8 mouse cellular contexts compared by ENCODE assay signal in genomic region chr5:37028486-37029311, GRCm38 (mm10). TPM values are rescaled to one million over a fixed set of nuclear protein-coding genes. Genes with fewer than 3 reads are reported as not detected.
A peak's percentile ranks its signal among the peaks of the same experiment; 100 is the strongest.
DNase-seq lines count a peak whose midpoint lies in the region; ATAC-seq lines count a peak whose summit lies in the region.

No protein-coding gene starts in this region.

- no peaks in the 10 kb centered on the region for H3K36me3 ChIP-seq in heart, embryonic 11.5 days (ENCODE audit: control insufficient read depth, insufficient read depth, low read length)
- no peaks in the 10 kb centered on the region for H3K36me3 ChIP-seq in hindbrain, embryonic 10.5 days
- H3K36me3 ChIP-seq in limb, embryonic 13.5 days = no peaks in the 10 kb centered on the region

- no peak overlapping the region for H3K27ac ChIP-seq in heart, embryonic 11.5 days (ENCODE audit: low read depth, low read length)
- no peak overlapping the region for H3K27ac ChIP-seq in hindbrain, embryonic 10.5 days
- H3K27ac ChIP-seq in limb, embryonic 13.5 days = no peak overlapping the region

- H3K27me3 ChIP-seq in heart, embryonic 11.5 days (ENCODE audit: control insufficient read depth, insufficient read depth, low read length) = peaks cover 70% of the 10 kb centered on the region
- peaks cover 82% of the 10 kb centered on the region for H3K27me3 ChIP-seq in hindbrain, embryonic 10.5 days (ENCODE audit: insufficient read depth, poor library complexity, severe bottlenecking)
- peaks cover 87% of the 10 kb centered on the region for H3K27me3 ChIP-seq in limb, embryonic 13.5 days

- no peaks in the 10 kb centered on the region for H3K9me3 ChIP-seq in heart, embryonic 11.5 days (replicated peaks; ENCODE audit: control insufficient read depth, low read length)
- H3K9me3 ChIP-seq in hindbrain, embryonic 10.5 days = no peaks in the 10 kb centered on the region
- no peaks in the 10 kb centered on the region for H3K9me3 ChIP-seq in limb, embryonic 13.5 days

- DNase-seq in heart, adult 11 months = no peak
- peak; percentile 46 for DNase-seq in ES-CJ7 (ENCODE audit: low read depth, low spot score)
- DNase-seq in cerebellum, adult 9-11 months = peak; percentile 61
- peak; percentile 33 for DNase-seq in hindbrain, embryonic 10.5 days (ENCODE audit: low spot score)
- no peak for DNase-seq in spleen, postnatal 10 days (ENCODE audit: low spot score in 2 of 2)

- H3K4me2 ChIP-seq in heart, embryonic 11.5 days = peak overlapping the region; percentile 99
- H3K4me2 ChIP-seq in limb, embryonic 13.5 days (replicated peaks) = peak overlapping the region; percentile 98

- peaks cover 6% of the 10 kb centered on the region for H3K4me1 ChIP-seq in heart, embryonic 11.5 days (ENCODE audit: control insufficient read depth, insufficient read depth, low read length)
- H3K4me1 ChIP-seq in hindbrain, embryonic 10.5 days (replicated peaks) = peaks cover 17% of the 10 kb centered on the region
- peaks cover 15% of the 10 kb centered on the region for H3K4me1 ChIP-seq in limb, embryonic 13.5 days

- WGBS in heart, embryonic 11.5 days (ENCODE audit: insufficient replicate concordance) = 1% methylated on average over 70 of the region's 72 CpGs
- WGBS in hindbrain, embryonic 10.5 days = under 1% methylated on average over 72 of the region's 72 CpGs
- under 1% methylated on average over 68 of the region's 72 CpGs for WGBS in limb, embryonic 13.5 days

- no peak overlapping the region; the same call in 1 of the 2 replicates for H3K9ac ChIP-seq in heart, embryonic 11.5 days (ENCODE audit: low read depth, low read length)
- H3K9ac ChIP-seq in limb, embryonic 13.5 days = peak overlapping the region; percentile 48

- peak; percentile 55; the same call in 1 of the 2 replicates for ATAC-seq in heart, embryonic 11.5 days (replicated peaks; ENCODE audit: insufficient number of reproducible peaks, low FRiP score, low TSS enrichment)
- peak; percentile 57 for ATAC-seq in limb, embryonic 13.5 days (ENCODE audit: low FRiP score, low read depth)
- ATAC-seq in neutrophil, adult 5-6 weeks (ENCODE audit: extremely low read depth, insufficient number of reproducible peaks, low FRiP score, poor library complexity, severe bottlenecking) = 0 out of 2 replicates have a peak, but pooled peaks have one; percentile 20

- H3K4me3 ChIP-seq in heart, embryonic 11.5 days (ENCODE audit: low read depth, low read length) = peak overlapping the region; percentile 62
- H3K4me3 ChIP-seq in hindbrain, embryonic 10.5 days = peak overlapping the region; percentile 78
- peak overlapping the region; percentile 60 for H3K4me3 ChIP-seq in limb, embryonic 13.5 days

RNA-seq across cellular contexts. Expression of gene Wfs1, which starts 39.7 kb away (rescaled TPM):
- polyA plus RNA-seq in heart, embryonic 11.5 days (2014; fragmentation: Nextera tagmentation; extraction: Ambion mirVana) = 23.8 and 28.5 TPM in 2 replicates
- polyA plus RNA-seq in hindbrain, embryonic 10.5 days (2016; fragmentation: Nextera tagmentation; extraction: Ambion mirVana) = 8.4 and 9.2 TPM in 2 replicates
- 10.4 and 10.9 TPM in 2 replicates for polyA plus RNA-seq in limb, embryonic 13.5 days (2015; fragmentation: Nextera tagmentation; extraction: Ambion mirVana)
- total RNA-seq in neutrophil, adult 5-6 weeks (2017) = 2.3 and 2.6 TPM in 2 replicates

RNA-seq across cellular contexts. Expression of gene Gm1043, which starts 56.5 kb away (rescaled TPM):
- not detected in 2 replicates for polyA plus RNA-seq in heart, embryonic 11.5 days (2014; fragmentation: Nextera tagmentation; extraction: Ambion mirVana)
- 0.08 TPM in 1 of 2 replicates, not detected in the other for polyA plus RNA-seq in hindbrain, embryonic 10.5 days (2016; fragmentation: Nextera tagmentation; extraction: Ambion mirVana)
- 0.06 TPM in 1 of 2 replicates, not detected in the other for polyA plus RNA-seq in limb, embryonic 13.5 days (2015; fragmentation: Nextera tagmentation; extraction: Ambion mirVana)
- 9.0 and 9.5 TPM in 2 replicates for total RNA-seq in neutrophil, adult 5-6 weeks (2017)

Comparison
In these comparisons a context has a peak if more than half of its experiments do, and no peak if none do; other contexts are left out.
1. DNase-seq: peak in ES-CJ7 (single experiment), cerebellum, adult 9-11 months (single experiment) and hindbrain, embryonic 10.5 days (single experiment); none in heart, adult 11 months (single experiment) and spleen, postnatal 10 days (0 of 2).
2. Peak in every context shown above with its lines, with median percentiles within 50 percentile points of each other: ATAC-seq and H3K4me3 ChIP-seq.